Mouse (Mus musculus) C2C12 (cell line): Measurements from ENCODE around the gene Zfp408.

ENCODE experiments used
- CEBPB ChIP-seq: IDR thresholded peaks from one replicate; pipeline ENCODE4 v1.6.1; 2011; ENCODE audit warnings: low read depth, mild to moderate bottlenecking, control low read depth, moderate library complexity
- CTCF ChIP-seq: IDR thresholded peaks from one replicate; pipeline ENCODE4 v1.5.1; 2011; ENCODE audit not compliant: control insufficient read depth, insufficient read depth, insufficient read length
- MAX ChIP-seq: IDR thresholded peaks from one replicate; pipeline ENCODE4 v1.6.1; 2011; ENCODE audit warnings: mild to moderate bottlenecking, control low read depth
- MYOD1 ChIP-seq: IDR thresholded peaks from one replicate; pipeline ENCODE4 v1.6.1; 2011; ENCODE audit warnings: low read depth; ENCODE audit not compliant: control insufficient read depth, insufficient read length
- USF1 ChIP-seq: IDR thresholded peaks from one replicate; pipeline ENCODE4 v1.6.1; 2011; ENCODE audit warnings: low read depth, mild to moderate bottlenecking, control low read depth, moderate library complexity

- TF ChIP-seq CTCF (no peak), MYOD1 (no peak), MAX (no peak), USF1 (no peak), CEBPB (no peak)
Observed at GRCm38 (mm10) chr2:91659657-91660056, 10.1 kb upstream of the Zfp408 start.
